Mouse (Mus musculus) cerebellum, adult 2 months (tissue): ENCODE measurements around the gene Pnpo.

ENCODE experiments used
- CTCF ChIP-seq: fragments of 200-500 bp; IDR thresholded peaks from 2 replicates; pipeline ENCODE4 v1.5.1; 2011; ENCODE audit warnings: low read depth, mild to moderate bottlenecking, control low read depth, low read length, moderate library complexity, borderline replicate concordance; ENCODE audit not compliant: insufficient read depth
- POLR2A ChIP-seq: fragments of 200-500 bp; IDR thresholded peaks from 2 replicates; pipeline ENCODE4 v1.6.1; 2011; ENCODE audit warnings: low read length, control low read depth, borderline replicate concordance; ENCODE audit not compliant: insufficient read depth

DNA sequence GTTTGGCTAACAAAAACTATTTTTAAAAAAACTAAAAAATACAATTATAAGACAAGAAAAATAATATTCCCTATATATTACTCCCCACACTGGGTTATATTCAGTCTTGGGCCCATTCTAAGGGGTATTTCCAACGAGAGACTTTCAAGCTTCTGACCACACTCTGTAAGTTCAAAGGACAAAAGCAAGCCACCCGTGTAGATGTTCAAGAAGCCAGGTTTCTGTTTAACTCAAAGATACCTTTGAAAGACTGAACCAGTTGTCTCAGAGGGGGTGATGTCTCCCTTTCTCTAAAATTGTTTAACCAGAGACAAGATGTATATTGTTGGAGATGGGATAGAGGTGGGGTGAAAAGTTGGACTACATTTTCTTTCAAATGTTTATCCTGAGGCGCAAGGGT lies 22.4 kb upstream of the Pnpo start:
- TF ChIP-seq CTCF (no peak), POLR2A (no peak)
